Mouse (Mus musculus): Measurements from ENCODE around the gene Hmga2. TPM values are rescaled to one million over a fixed set of nuclear protein-coding genes. Genes with fewer than 3 reads are reported as not detected.
"Not testable (repeated sequence)": the region's sequence is repeated elsewhere in the genome, so short reads cannot be mapped to it uniquely, and the experiment has no call there.

The Hmga2 gene
- polyA plus RNA-seq, 1 experiment from 2014 or later: 88.7 TPM

- Histone ChIP-seq H3K4me1 (peaks cover 47% of the 10 kb centered on the region), H3K27me3 (peaks cover 12% of the 10 kb centered on the region; the same call in 1 of the 2 replicates), H3K36me3 (peaks cover 30% of the 10 kb centered on the region), H3K9ac (no peak overlapping the region), H3K4me2 (replicated peaks) (no peak overlapping the region; the same call in 1 of the 2 replicates), H3K4me3 (no peak overlapping the region), H3K9me3 (no peaks in the 10 kb centered on the region), H3K27ac (peak overlapping the region; percentile 52; the same call in 1 of the 2 replicates)
- WGBS: 70% methylated on average over 20 of the region's 20 CpGs
- no peak for ATAC-seq (ENCODE audit: low FRiP score, low read depth)
These were observed 112.2 kb downstream of the Hmga2 start for GRCm38 (mm10) chr10:120363983-120364582.

GRCm38 (mm10) chr10:120363298-120363982 lies 112.8 kb downstream of the Hmga2 start:
- not testable (repeated sequence) for H3K9ac ChIP-seq; H3K9me3 ChIP-seq; ATAC-seq (ENCODE audit: low FRiP score, low read depth); H3K27ac ChIP-seq; H3K4me3 ChIP-seq; H3K4me2 ChIP-seq (replicated peaks)
- WGBS: 86% methylated on average over 11 of the region's 11 CpGs
- Histone ChIP-seq H3K27me3 (peaks cover 12% of the 10 kb centered on the region; the same call in 1 of the 2 replicates), H3K4me1 (peaks cover 42% of the 10 kb centered on the region), H3K36me3 (peaks cover 27% of the 10 kb centered on the region)

GRCm38 (mm10) chr10:120354523-120355030 lies 121.7 kb downstream of the Hmga2 start:
- Histone ChIP-seq H3K9me3 (no peaks in the 10 kb centered on the region), H3K4me2 (replicated peaks) (no peak overlapping the region), H3K27ac (no peak overlapping the region), H3K9ac (no peak overlapping the region), H3K36me3 (no peaks in the 10 kb centered on the region), H3K4me3 (no peak overlapping the region), H3K27me3 (peaks cover 4% of the 10 kb centered on the region; the same call in 1 of the 2 replicates), H3K4me1 (0 out of 2 replicates have a peak, but pooled peaks cover 3% of the 10 kb centered on the region)
- WGBS: 73% methylated on average over 13 of the region's 13 CpGs
- no peak for ATAC-seq (ENCODE audit: low FRiP score, low read depth)

GRCm38 (mm10) chr10:120345325-120345724 lies 130.9 kb downstream of the Hmga2 start:
- no peak for ATAC-seq (ENCODE audit: low FRiP score, low read depth)
- WGBS: 86% methylated on average over 6 of the region's 6 CpGs
- H3K4me3 ChIP-seq: no peak overlapping the region
- no peak overlapping the region for H3K27ac ChIP-seq
- no peaks in the 10 kb centered on the region for H3K4me1 ChIP-seq
- H3K27me3 ChIP-seq: no peaks in the 10 kb centered on the region
- no peak overlapping the region for H3K4me2 ChIP-seq (replicated peaks)
- H3K36me3 ChIP-seq: no peaks in the 10 kb centered on the region
- H3K9ac ChIP-seq: no peak overlapping the region
- H3K9me3 ChIP-seq: no peaks in the 10 kb centered on the region

- no peak overlapping the region for H3K9ac ChIP-seq
- ATAC-seq (ENCODE audit: low FRiP score, low read depth): no peak
- no peak overlapping the region for H3K4me3 ChIP-seq
- no peak overlapping the region for H3K4me2 ChIP-seq (replicated peaks)
- H3K27ac ChIP-seq: no peak overlapping the region
- H3K36me3 ChIP-seq: no peaks in the 10 kb centered on the region
- H3K27me3 ChIP-seq: no peaks in the 10 kb centered on the region
- WGBS: 88% methylated on average over 16 of the region's 16 CpGs
- H3K9me3 ChIP-seq: no peaks in the 10 kb centered on the region
- H3K4me1 ChIP-seq: no peaks in the 10 kb centered on the region
These were observed 131.5 kb downstream of the Hmga2 start for GRCm38 (mm10) chr10:120344558-120345318.

- ATAC-seq (ENCODE audit: low FRiP score, low read depth); H3K9me3 ChIP-seq; H3K4me1 ChIP-seq; H3K36me3 ChIP-seq; H3K4me3 ChIP-seq; H3K4me2 ChIP-seq (replicated peaks); H3K27ac ChIP-seq; H3K27me3 ChIP-seq; H3K9ac ChIP-seq: not testable (repeated sequence)
- WGBS: 88% methylated on average over 2 of the region's 2 CpGs
These were observed 136.4 kb downstream of the Hmga2 start for GRCm38 (mm10) chr10:120339906-120340305.

- no peak overlapping the region for H3K4me3 ChIP-seq
- H3K27me3 ChIP-seq: no peaks in the 10 kb centered on the region
- no peaks in the 10 kb centered on the region for H3K9me3 ChIP-seq
- H3K4me2 ChIP-seq (replicated peaks): no peak overlapping the region
- peaks cover 4% of the 10 kb centered on the region; the same call in 1 of the 2 replicates for H3K4me1 ChIP-seq
- no peak overlapping the region for H3K27ac ChIP-seq
- no peaks in the 10 kb centered on the region for H3K36me3 ChIP-seq
- 56% methylated on average over 4 of the region's 4 CpGs for WGBS
- ATAC-seq (ENCODE audit: low FRiP score, low read depth): no peak
- H3K9ac ChIP-seq: no peak overlapping the region
These were observed 136.9 kb downstream of the Hmga2 start for GRCm38 (mm10) chr10:120339324-120339723.

- WGBS: 43% methylated on average over 5 of the region's 5 CpGs
- no peak overlapping the region for H3K9ac ChIP-seq
These were observed 137.4 kb downstream of the Hmga2 start for GRCm38 (mm10) chr10:120338841-120339240.

GRCm38 (mm10) chr10:120338431-120338830 lies 137.8 kb downstream of the Hmga2 start:
- H3K36me3 ChIP-seq; H3K4me2 ChIP-seq (replicated peaks); ATAC-seq (ENCODE audit: low FRiP score, low read depth); H3K9me3 ChIP-seq; H3K27me3 ChIP-seq; H3K4me3 ChIP-seq; H3K4me1 ChIP-seq; H3K9ac ChIP-seq; H3K27ac ChIP-seq: not testable (repeated sequence)
- 86% methylated on average over 1 of the region's 1 CpGs for WGBS

More at GRCm38 (mm10) chr10:120338841-120339240, 137.4 kb downstream of the Hmga2 start:
- Histone ChIP-seq H3K27ac (no peak overlapping the region), H3K36me3 (no peaks in the 10 kb centered on the region), H3K4me3 (no peak overlapping the region), H3K27me3 (no peaks in the 10 kb centered on the region), H3K4me2 (replicated peaks) (no peak overlapping the region), H3K4me1 (peaks cover 4% of the 10 kb centered on the region; the same call in 1 of the 2 replicates), H3K9me3 (no peaks in the 10 kb centered on the region)
- ATAC-seq (ENCODE audit: low FRiP score, low read depth): no peak

GRCm38 (mm10) chr10:120327946-120328345 lies 148.3 kb downstream of the Hmga2 start:
- peaks cover 7% of the 10 kb centered on the region; the same call in 1 of the 2 replicates for H3K27me3 ChIP-seq
- H3K4me3 ChIP-seq: no peak overlapping the region
- 93% methylated on average over 14 of the region's 14 CpGs for WGBS
- H3K27ac ChIP-seq: no peak overlapping the region
- no peak for ATAC-seq (ENCODE audit: low FRiP score, low read depth)
- H3K36me3 ChIP-seq: no peaks in the 10 kb centered on the region
- no peaks in the 10 kb centered on the region for H3K9me3 ChIP-seq
- H3K9ac ChIP-seq: no peak overlapping the region
- H3K4me2 ChIP-seq (replicated peaks): no peak overlapping the region
- peaks cover 18% of the 10 kb centered on the region; the same call in 1 of the 2 replicates for H3K4me1 ChIP-seq

- WGBS: 82% methylated on average over 11 of the region's 11 CpGs
- H3K9me3 ChIP-seq: peaks cover 6% of the 10 kb centered on the region
- ATAC-seq (ENCODE audit: low FRiP score, low read depth): no peak
These were observed 152.6 kb downstream of the Hmga2 start for GRCm38 (mm10) chr10:120323584-120324203.

More at GRCm38 (mm10) chr10:120323584-120324203, 152.6 kb downstream of the Hmga2 start:
- Histone ChIP-seq H3K36me3 (no peaks in the 10 kb centered on the region), H3K27ac (no peak overlapping the region), H3K9ac (no peak overlapping the region), H3K27me3 (peaks cover 7% of the 10 kb centered on the region; the same call in 1 of the 2 replicates), H3K4me3 (no peak overlapping the region), H3K4me1 (peaks cover 18% of the 10 kb centered on the region; the same call in 1 of the 2 replicates), H3K4me2 (replicated peaks) (no peak overlapping the region)

Measured in limb, embryonic 13.5 days (tissue).